Mouse (Mus musculus) neural tube, embryonic 11.5 days (tissue): ENCODE measurements around the gene Rpl18a. TPM values are rescaled to one million over a fixed set of nuclear protein-coding genes. Genes with fewer than 3 reads are reported as not detected.

Experiments used
- ATAC-seq: fragments of 200-750 bp; cut with Nextera tagmentation; 2 replicates; pipeline ENCODE4 v1.8.0; 2017; ENCODE audit warnings: moderate number of reproducible peaks, mild to moderate bottlenecking, moderate TSS enrichment, moderate library complexity; ENCODE audit not compliant: insufficient read depth, low FRiP score, low TSS enrichment
- DNase-seq: peaks from one replicate; pipeline ENCODE4 v3.0.0-alpha.2; 2015; ENCODE audit warnings: low spot score
- H3K27ac ChIP-seq: fragments of 300-500 bp; sonication (generic); 2 replicates; pipeline ENCODE4 v1.5.1; 2014; ENCODE audit warnings: low read depth, mild to moderate bottlenecking, low read length
- H3K27me3 ChIP-seq: fragments of 300-500 bp; sonication (generic); 2 replicates; pipeline ENCODE4 v1.6.1; 2014; ENCODE audit warnings: mild to moderate bottlenecking, low read length, mixed read lengths; ENCODE audit not compliant: control insufficient read depth, insufficient read depth
- H3K36me3 ChIP-seq: fragments of 300-500 bp; sonication (generic); 2 replicates; pipeline ENCODE4 v1.6.1; 2014; ENCODE audit warnings: mild to moderate bottlenecking, low read length, moderate library complexity, mixed read lengths; ENCODE audit not compliant: control insufficient read depth, insufficient read depth
- H3K4me1 ChIP-seq: fragments of 300-500 bp; sonication (generic); 2 replicates; pipeline ENCODE4 v1.6.1; 2014; ENCODE audit warnings: low read length, mixed read lengths; ENCODE audit not compliant: control insufficient read depth, insufficient read depth
- H3K4me2 ChIP-seq: fragments of 300-500 bp; sonication (generic); 2 replicates; pipeline ENCODE4 v1.6.1; 2014; ENCODE audit warnings: low read depth, mild to moderate bottlenecking, moderate library complexity
- H3K4me3 ChIP-seq: fragments of 300-500 bp; sonication (generic); 2 replicates; pipeline ENCODE4 v1.5.1; 2014; ENCODE audit warnings: low read depth, low read length
- H3K9ac ChIP-seq: fragments of 300-500 bp; sonication (generic); 2 replicates; pipeline ENCODE4 v1.6.1; 2014; ENCODE audit warnings: mild to moderate bottlenecking, low read length
- H3K9me3 ChIP-seq: fragments of 300-500 bp; sonication (generic); 2 replicates; pipeline ENCODE4 v1.6.1; 2016; ENCODE audit warnings: low read length; ENCODE audit not compliant: control insufficient read depth
- WGBS: fragments of 180-500 bp; shearing (Covaris S2); extraction: QIAGEN DNeasy Blood & Tissue Kit; methylation state at CpG from one replicate; pipeline ENCODE4 v1.1.7; 2014; 5-methylcytosine and 5-hydroxymethylcytosine counted together
- polyA plus RNA-seq: library from polyadenylated mRNA; unstranded; fragments of >200 nt; fragmentation: Nextera tagmentation; extraction: Ambion mirVana; gene quantifications from 2 replicates; pipeline ENCODE4 v1.2.1, GENCODE M21; 2014

Gene Rpl18a
- 3,152 and 3,217 TPM in 2 replicates for polyA plus RNA-seq

- Histone ChIP-seq H3K36me3 (peaks cover 14% of the 10 kb centered on the region), H3K9ac (peak within 1 kb of the TSS; percentile 95), H3K4me3 (peak within 1 kb of the TSS; percentile 88), H3K4me1 (peaks cover 8% of the 10 kb centered on the region), H3K9me3 (no peaks in the 10 kb centered on the region), H3K4me2 (peak within 1 kb of the TSS; percentile 97), H3K27ac (peak within 1 kb of the TSS; percentile 56), H3K27me3 (peaks cover 14% of the 10 kb centered on the region)
- DNase-seq (peak; percentile 95), ATAC-seq (peak; percentile 97)
- under 1% methylated on average over 60 of the region's 60 CpGs for WGBS
Measured at GRCm38 (mm10) chr8:70897021-70897680, at the start of gene Rpl18a. Gene Rpl18a, minus strand, starts transcription at chr8:70897412.

GRCm38 (mm10) chr8:70943187-70943586 lies 46.0 kb upstream of the Rpl18a start:
- Histone ChIP-seq H3K36me3 (no peaks in the 10 kb centered on the region), H3K4me3 (no peak overlapping the region), H3K27me3 (no peaks in the 10 kb centered on the region), H3K27ac (no peak overlapping the region), H3K9ac (no peak overlapping the region), H3K4me1 (no peaks in the 10 kb centered on the region), H3K4me2 (no peak overlapping the region), H3K9me3 (no peaks in the 10 kb centered on the region)
- WGBS, result 39% methylated on average over 1 of the region's 1 CpGs
- DNase-seq, result no peak
- no peak for ATAC-seq

GRCm38 (mm10) chr8:70941478-70941877 lies 44.3 kb upstream of the Rpl18a start:
- Histone ChIP-seq H3K4me1 (no peaks in the 10 kb centered on the region), H3K9me3 (no peaks in the 10 kb centered on the region), H3K4me2 (no peak overlapping the region), H3K27me3 (no peaks in the 10 kb centered on the region), H3K9ac (no peak overlapping the region), H3K27ac (no peak overlapping the region), H3K4me3 (no peak overlapping the region), H3K36me3 (no peaks in the 10 kb centered on the region)
- ATAC-seq (no peak), DNase-seq (no peak)
- 72% methylated on average over 2 of the region's 2 CpGs for WGBS

GRCm38 (mm10) chr8:70937200-70937599 lies 40.0 kb upstream of the Rpl18a start:
- Histone ChIP-seq H3K36me3 (peaks cover 2% of the 10 kb centered on the region; the same call in 1 of the 2 replicates), H3K9ac (no peak overlapping the region), H3K9me3 (no peaks in the 10 kb centered on the region), H3K4me2 (no peak overlapping the region), H3K27me3 (no peaks in the 10 kb centered on the region), H3K27ac (no peak overlapping the region), H3K4me3 (no peak overlapping the region), H3K4me1 (no peaks in the 10 kb centered on the region)
- 86% methylated on average over 6 of the region's 6 CpGs for WGBS
- no peak for ATAC-seq
- DNase-seq, result no peak

GRCm38 (mm10) chr8:70934786-70935185 lies 37.6 kb upstream of the Rpl18a start:
- H3K27me3 ChIP-seq, result no peaks in the 10 kb centered on the region
- no peak overlapping the region for H3K4me3 ChIP-seq
- no peak overlapping the region for H3K27ac ChIP-seq
- H3K36me3 ChIP-seq, result peaks cover 2% of the 10 kb centered on the region; the same call in 1 of the 2 replicates
- H3K4me2 ChIP-seq, result no peak overlapping the region
- H3K9ac ChIP-seq, result no peak overlapping the region
- no peak for ATAC-seq
- DNase-seq, result no peak
- H3K4me1 ChIP-seq, result no peaks in the 10 kb centered on the region
- no peaks in the 10 kb centered on the region for H3K9me3 ChIP-seq
- 73% methylated on average over 7 of the region's 7 CpGs for WGBS

GRCm38 (mm10) chr8:70933036-70933435 lies 35.8 kb upstream of the Rpl18a start:
- Histone ChIP-seq H3K27ac (no peak overlapping the region), H3K4me3 (no peak overlapping the region), H3K9me3 (no peaks in the 10 kb centered on the region), H3K27me3 (no peaks in the 10 kb centered on the region), H3K9ac (no peak overlapping the region), H3K4me1 (no peaks in the 10 kb centered on the region), H3K36me3 (peaks cover 2% of the 10 kb centered on the region; the same call in 1 of the 2 replicates), H3K4me2 (no peak overlapping the region)
- ATAC-seq, result no peak
- no peak for DNase-seq
- WGBS, result 95% methylated on average over 4 of the region's 4 CpGs

GRCm38 (mm10) chr8:70931731-70932130 lies 34.5 kb upstream of the Rpl18a start:
- Histone ChIP-seq H3K9ac (no peak overlapping the region), H3K4me3 (no peak overlapping the region), H3K36me3 (peaks cover 2% of the 10 kb centered on the region; the same call in 1 of the 2 replicates), H3K27ac (no peak overlapping the region), H3K9me3 (no peaks in the 10 kb centered on the region), H3K27me3 (no peaks in the 10 kb centered on the region), H3K4me2 (no peak overlapping the region), H3K4me1 (no peaks in the 10 kb centered on the region)
- ATAC-seq (no peak), DNase-seq (no peak)
- 95% methylated on average over 11 of the region's 11 CpGs for WGBS

GRCm38 (mm10) chr8:70928778-70929322 lies 31.6 kb upstream of the Rpl18a start:
- H3K27ac ChIP-seq, result no peak overlapping the region
- no peak overlapping the region for H3K9ac ChIP-seq
- no peak overlapping the region for H3K4me2 ChIP-seq
- DNase-seq (no peak), ATAC-seq (no peak)
- no peaks in the 10 kb centered on the region for H3K27me3 ChIP-seq
- H3K4me3 ChIP-seq, result no peak overlapping the region
- H3K4me1 ChIP-seq, result no peaks in the 10 kb centered on the region
- WGBS, result 83% methylated on average over 5 of the region's 5 CpGs
- no peaks in the 10 kb centered on the region for H3K9me3 ChIP-seq
- H3K36me3 ChIP-seq, result peaks cover 2% of the 10 kb centered on the region; the same call in 1 of the 2 replicates

GRCm38 (mm10) chr8:70928096-70928495 lies 30.9 kb upstream of the Rpl18a start:
- WGBS, result 95% methylated on average over 3 of the region's 3 CpGs
- DNase-seq (no peak), ATAC-seq (no peak)
- H3K27ac ChIP-seq, result no peak overlapping the region
- no peak overlapping the region for H3K9ac ChIP-seq
- H3K4me1 ChIP-seq, result no peaks in the 10 kb centered on the region
- peaks cover 2% of the 10 kb centered on the region; the same call in 1 of the 2 replicates for H3K36me3 ChIP-seq
- H3K4me2 ChIP-seq, result no peak overlapping the region
- no peak overlapping the region for H3K4me3 ChIP-seq
- no peaks in the 10 kb centered on the region for H3K9me3 ChIP-seq
- no peaks in the 10 kb centered on the region for H3K27me3 ChIP-seq
